In the genomic region with DNA sequence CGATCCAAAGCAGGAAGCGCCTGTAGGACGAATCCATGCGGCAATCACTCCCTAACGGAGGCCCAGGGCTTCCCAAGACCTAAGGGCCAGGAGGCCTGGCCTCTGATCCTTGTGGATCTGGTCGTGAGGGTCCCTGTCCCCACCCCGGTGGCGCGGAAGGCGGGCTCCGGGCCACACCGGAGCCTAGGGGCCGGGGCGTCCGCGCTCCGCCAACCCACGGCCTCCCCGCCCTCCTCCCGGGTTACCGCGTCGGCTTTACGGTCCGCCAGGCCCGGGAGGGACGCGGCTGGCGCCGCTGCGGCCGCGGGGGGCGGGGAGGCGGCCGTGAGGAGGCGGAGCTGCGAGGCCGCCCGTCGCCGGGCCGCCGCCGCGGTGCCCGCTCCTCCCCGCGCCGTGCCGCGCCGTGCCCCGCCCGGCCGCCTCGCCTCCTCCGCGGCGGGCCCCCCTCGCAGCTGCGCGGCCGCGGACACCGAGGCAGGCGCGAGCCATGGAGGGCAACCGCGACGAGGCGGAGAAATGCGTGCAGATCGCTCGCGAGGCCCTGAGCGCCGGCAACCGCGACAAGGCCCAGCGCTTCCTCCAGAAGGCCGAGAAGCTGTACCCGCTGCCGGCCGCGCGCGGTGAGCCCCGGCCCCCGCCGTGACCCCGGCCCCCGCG, we compare ENCODE assay signal across 8 mouse cellular contexts. TPM values are rescaled to one million over a fixed set of nuclear protein-coding genes. Genes with fewer than 3 reads are reported as not detected.
DNase-seq lines count a peak whose midpoint lies in the region; ATAC-seq lines count a peak whose summit lies in the region.

A gene (plus strand): TSS at position 239 of the 657 bp plus-strand sequence.

- H3K9ac ChIP-seq in intestine, embryonic 14.5 days (ENCODE audit: low read length), result peak within 1 kb of the TSS; percentile 94

- intact Hi-C loops in gastrocnemius, postnatal 14 days (cut with DNase I; ENCODE audit: low total_unique reads), result loop anchor here (10.0 kb wide), 1 partner anchor 277 kb away; a partner anchor contains a TSS
- intact Hi-C loops in left cerebral cortex, postnatal 36 days (cut with DNase I), result loop anchor here (1.0 to 5.0 kb wide), 2 partner anchors 51 to 125 kb away; a partner anchor contains a TSS

- peaks cover 14% of the 10 kb centered on the region; the same call in 1 of the 2 replicates for H3K36me3 ChIP-seq in intestine, embryonic 14.5 days (ENCODE audit: control insufficient read depth, insufficient read depth, low read length)

- H3K4me2 ChIP-seq in intestine, embryonic 14.5 days (ENCODE audit: low read length), result peak within 1 kb of the TSS; percentile 67

- H3K27me3 ChIP-seq in intestine, embryonic 14.5 days (replicated peaks; ENCODE audit: control insufficient read depth, insufficient read depth, low read length), result no peaks in the 10 kb centered on the region

- peaks cover 9% of the 10 kb centered on the region; the same call in 1 of the 2 replicates for H3K4me1 ChIP-seq in intestine, embryonic 14.5 days (replicated peaks; ENCODE audit: control insufficient read depth, insufficient read depth, low read length)

- WGBS in intestine, embryonic 14.5 days, result 1% methylated on average over 49 of the region's 94 CpGs

- H3K9me3 ChIP-seq in intestine, embryonic 14.5 days (ENCODE audit: control insufficient read depth, low read length), result no peaks in the 10 kb centered on the region

- H3K4me3 ChIP-seq in intestine, embryonic 14.5 days (ENCODE audit: low read depth, low read length), result peak within 1 kb of the TSS; percentile 65

- peak within 1 kb of the TSS; percentile 97 for H3K27ac ChIP-seq in intestine, embryonic 14.5 days (ENCODE audit: low read depth)

- DNase-seq in adrenal gland, adult 18-20 months (ENCODE audit: low spot score in 2 of 2), result peak; percentile 73 to 76
- peak; percentile 80 for DNase-seq in embryo, embryonic 10.5 days (ENCODE audit: low spot score)
- peak; percentile 67 for DNase-seq in gastrocnemius, postnatal 14 days
- DNase-seq in intestine, embryonic 14.5 days (ENCODE audit: low spot score), result peak; percentile 87
- DNase-seq in left cerebral cortex, postnatal 36 days (ENCODE audit: low spot score in 2 of 2), result peak; percentile 63 to 75
- peak; percentile 70 for DNase-seq in mesoderm, embryonic 11.5 days (ENCODE audit: low read depth, low spot score)
- DNase-seq in right cerebral cortex, postnatal 25 days, result peak; percentile 69

- ATAC-seq in intestine, embryonic 14.5 days (replicated peaks; ENCODE audit: low FRiP score, low TSS enrichment, low read depth), result peak; percentile 21
- ATAC-seq in inflammation-experienced regulatory T-cells, adult 6 months, result no peak

RNA-seq across cellular contexts. Expression of the gene that starts here (rescaled TPM):
- 10 to 100 TPM; 21.0 to 23.1 TPM for total RNA-seq in adrenal gland, adult 18-20 months (2021)
- 1 to 10 TPM; 7.2 to 9.6 TPM for total RNA-seq in gastrocnemius, postnatal 14 days (2021)
- 9.8 and 10.0 TPM in 2 replicates for polyA plus RNA-seq in intestine, embryonic 14.5 days (2014; fragmentation: Nextera tagmentation; extraction: Ambion mirVana)
- 10 to 100 TPM; 43.9 to 48.8 TPM for total RNA-seq in left cerebral cortex, postnatal 36 days (2021)
- polyA plus RNA-seq in inflammation-experienced regulatory T-cells, adult 6 months (2017; shearing (Covaris generic)), result 1 to 10 TPM; 4.5 to 6.1 (median 5.6) TPM
